Mouse (Mus musculus) c-Kit-positive CD71-positive TER-119-positive erythroid progenitor cells, embryonic 14.5 days (primary cell): Measurements from ENCODE around the gene AC161166.1.
"Not testable (repeated sequence)": the region's sequence is repeated elsewhere in the genome, so short reads cannot be mapped to it uniquely, and the experiment has no call there.

Experiments used
- DNase-seq: peaks from one replicate; pipeline ENCODE4 v3.0.0-alpha.2; 2013; ENCODE audit warnings: low spot score

Gene AC161166.1

GRCm38 (mm10) chr7:24525686-24526420 is 13.6 kb upstream of the AC161166.1 start:
- no peak for DNase-seq

- DNase-seq = no peak
Observed at GRCm38 (mm10) chr7:24524978-24525377, 12.7 kb upstream of the AC161166.1 start.

- DNase-seq = no peak
Observed at GRCm38 (mm10) chr7:24523723-24524122, 11.5 kb upstream of the AC161166.1 start.

GRCm38 (mm10) chr7:24522805-24523204 is 10.6 kb upstream of the AC161166.1 start:
- DNase-seq = no peak

GRCm38 (mm10) chr7:24520054-24520453 is 7.8 kb upstream of the AC161166.1 start:
- not testable (repeated sequence) for DNase-seq

- no peak for DNase-seq
Observed at GRCm38 (mm10) chr7:24519130-24519529, 6.9 kb upstream of the AC161166.1 start.

- DNase-seq = no peak
Observed at GRCm38 (mm10) chr7:24517654-24518053, 5.4 kb upstream of the AC161166.1 start.

- no peak for DNase-seq
Observed at GRCm38 (mm10) chr7:24517077-24517476, 4.8 kb upstream of the AC161166.1 start.

GRCm38 (mm10) chr7:24516319-24516718 is 4.1 kb upstream of the AC161166.1 start:
- peak; percentile 41 for DNase-seq

GRCm38 (mm10) chr7:24507726-24508114 is 4.5 kb downstream of the AC161166.1 start:
- DNase-seq = no peak

- DNase-seq = peak; percentile 59
Observed at GRCm38 (mm10) chr7:24506838-24507725, 5.2 kb downstream of the AC161166.1 start, which contains the start of gene Zfp428. TSS of gene Zfp428 (plus strand) at chr7:24507006.

GRCm38 (mm10) chr7:24506476-24506837 is 5.8 kb downstream of the AC161166.1 start:
- DNase-seq = no peak

GRCm38 (mm10) chr7:24506065-24506459 is 6.2 kb downstream of the AC161166.1 start:
- DNase-seq = no peak

GRCm38 (mm10) chr7:24505447-24506064 is 6.7 kb downstream of the AC161166.1 start:
- no peak for DNase-seq

GRCm38 (mm10) chr7:24504868-24505267 is 7.4 kb downstream of the AC161166.1 start:
- no peak for DNase-seq

- no peak for DNase-seq
Observed at GRCm38 (mm10) chr7:24504004-24504403, 8.3 kb downstream of the AC161166.1 start.

GRCm38 (mm10) chr7:24501492-24501891 is 10.8 kb downstream of the AC161166.1 start:
- no peak for DNase-seq

- DNase-seq = peak; percentile 46
Observed at GRCm38 (mm10) chr7:24500929-24501328, 11.3 kb downstream of the AC161166.1 start.

- DNase-seq = no peak
Observed at GRCm38 (mm10) chr7:24499856-24500577, 12.2 kb downstream of the AC161166.1 start.

GRCm38 (mm10) chr7:24488303-24488702 is 24.0 kb downstream of the AC161166.1 start:
- no peak for DNase-seq

GRCm38 (mm10) chr7:24487403-24487802 is 24.9 kb downstream of the AC161166.1 start:
- DNase-seq = no peak

GRCm38 (mm10) chr7:24486654-24487130 is 25.6 kb downstream of the AC161166.1 start:
- DNase-seq = no peak
